Mouse (Mus musculus) cerebellum, adult 8-10 months (tissue): ENCODE results near the gene Adad2.

Experiments
- DNase-seq: peaks from one replicate; pipeline ENCODE4 v3.0.0; 2022

Gene Adad2

DNA sequence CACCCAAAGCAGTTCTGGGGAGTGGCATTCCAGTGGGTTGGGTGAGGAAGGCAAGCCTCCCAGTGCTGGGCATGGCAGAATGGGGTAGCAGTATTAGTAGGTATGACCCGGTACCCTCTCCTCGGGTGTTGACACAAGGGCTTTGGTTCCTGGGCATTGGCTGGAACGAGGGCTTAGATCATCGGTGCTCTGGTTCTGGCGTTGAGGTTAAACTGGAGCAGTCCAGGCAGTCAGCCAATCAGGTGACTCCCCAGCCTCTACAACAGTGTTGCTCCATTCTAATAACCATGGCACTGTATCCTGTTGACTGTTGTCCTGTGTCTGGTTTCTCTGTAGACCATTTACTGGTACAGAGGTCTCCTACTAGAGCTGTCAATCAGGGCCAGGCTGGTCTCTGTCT is 5.0 kb downstream of the Adad2 start:
- DNase-seq: no peak

DNA sequence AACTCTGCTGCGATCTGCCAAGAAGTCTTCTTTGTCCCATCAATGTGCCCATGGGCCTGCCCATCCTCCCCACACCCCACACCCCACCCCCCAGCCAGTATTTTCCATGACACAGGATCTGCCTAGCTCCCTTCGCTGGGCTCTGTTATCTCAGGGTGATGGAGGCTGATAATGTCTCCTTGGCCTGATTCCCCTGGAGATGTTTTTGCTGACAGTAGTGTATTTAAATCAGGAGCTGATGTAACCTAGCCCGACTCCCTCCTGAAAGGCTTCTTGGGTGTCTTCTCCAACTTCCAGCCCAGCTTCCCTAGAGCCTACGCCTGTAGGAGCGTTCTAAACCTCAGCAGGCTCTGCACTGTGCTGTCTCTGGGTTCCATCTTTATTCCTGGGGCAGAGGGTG is 6.3 kb downstream of the Adad2 start:
- no peak for DNase-seq

DNA sequence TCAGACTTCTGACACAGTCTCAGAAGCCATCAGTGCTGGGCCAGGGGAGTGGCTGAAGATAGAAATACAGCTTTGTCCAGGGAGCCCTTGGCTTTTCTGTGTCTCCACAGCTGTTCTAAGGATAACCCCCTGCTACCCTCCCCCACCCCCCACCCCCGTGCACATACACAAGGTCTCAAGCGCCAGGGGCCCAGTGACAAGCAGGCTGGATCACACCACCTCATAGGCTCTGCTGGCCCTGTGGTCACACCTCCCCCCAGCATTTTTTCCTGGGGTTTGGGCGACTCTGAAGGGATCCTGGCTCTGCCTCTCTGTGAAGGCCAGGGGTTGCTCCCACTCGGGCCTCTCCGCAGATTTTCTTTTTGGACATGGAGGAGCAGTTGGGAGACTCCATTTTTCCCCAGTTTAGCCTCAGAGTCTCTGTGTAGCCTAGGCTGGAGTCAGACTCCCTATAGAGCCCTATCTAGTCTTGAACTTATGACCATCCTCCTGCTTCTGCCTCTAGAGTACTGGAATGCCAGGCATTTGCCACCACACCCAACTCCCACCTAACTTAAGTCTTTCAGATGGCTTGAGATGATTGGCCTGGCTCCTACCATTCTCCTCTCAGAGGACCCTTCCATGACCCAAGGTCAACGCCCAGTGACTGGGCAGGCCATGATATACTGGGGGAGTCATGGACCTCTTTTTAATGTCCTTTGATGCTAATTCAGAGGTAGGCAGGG is 7.7 kb downstream of the Adad2 start:
- no peak for DNase-seq

DNA sequence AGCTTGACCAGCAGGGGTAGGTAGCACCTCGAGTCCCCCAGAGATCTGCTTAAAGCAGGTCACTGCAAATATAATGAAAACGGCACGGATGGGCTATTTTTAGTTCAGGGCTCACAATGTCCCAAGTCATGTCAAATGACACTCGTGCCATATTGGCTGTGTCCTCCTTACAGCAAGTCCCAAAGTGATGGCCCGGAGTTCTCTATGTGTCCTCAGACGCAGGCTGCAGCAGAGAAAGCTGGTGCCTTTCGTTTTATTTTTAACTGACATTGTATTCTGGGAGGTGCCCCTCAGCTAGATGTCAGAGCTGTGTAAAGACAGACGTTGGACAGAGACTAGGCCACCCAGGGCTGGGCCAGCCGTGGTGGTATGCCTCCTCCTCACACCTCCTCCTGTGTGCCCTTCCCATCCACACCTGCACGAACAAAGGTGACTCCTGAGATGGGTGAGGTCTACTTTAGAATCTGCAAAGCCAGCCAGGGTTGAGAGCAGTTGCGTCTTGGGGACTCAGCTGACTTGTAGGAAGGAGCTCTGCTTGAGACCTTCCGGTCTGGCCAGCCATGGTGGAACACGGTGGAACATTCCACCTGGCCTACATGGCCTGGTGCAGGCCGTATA is 8.4 kb downstream of the Adad2 start:
- no peak for DNase-seq

DNA sequence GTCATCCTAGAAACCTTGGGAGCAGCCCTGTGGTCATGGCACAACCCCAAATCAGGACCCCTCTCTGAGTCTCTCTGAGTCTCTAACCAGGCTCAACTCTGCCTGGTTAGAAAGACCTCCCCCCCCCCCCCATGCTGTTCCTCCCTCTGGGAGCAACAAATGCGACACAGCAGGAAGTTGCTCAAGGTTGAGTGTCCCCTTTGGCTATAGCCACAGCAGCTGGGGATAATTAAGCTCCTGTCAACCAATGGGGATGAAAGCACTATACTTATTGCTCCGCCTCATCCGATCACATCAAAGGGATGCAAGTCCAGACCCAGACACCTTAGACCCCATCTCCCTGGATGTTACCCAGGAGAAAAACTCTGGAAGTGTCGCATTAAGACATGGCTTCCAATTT is 10.0 kb downstream of the Adad2 start:
- no peak for DNase-seq

DNA sequence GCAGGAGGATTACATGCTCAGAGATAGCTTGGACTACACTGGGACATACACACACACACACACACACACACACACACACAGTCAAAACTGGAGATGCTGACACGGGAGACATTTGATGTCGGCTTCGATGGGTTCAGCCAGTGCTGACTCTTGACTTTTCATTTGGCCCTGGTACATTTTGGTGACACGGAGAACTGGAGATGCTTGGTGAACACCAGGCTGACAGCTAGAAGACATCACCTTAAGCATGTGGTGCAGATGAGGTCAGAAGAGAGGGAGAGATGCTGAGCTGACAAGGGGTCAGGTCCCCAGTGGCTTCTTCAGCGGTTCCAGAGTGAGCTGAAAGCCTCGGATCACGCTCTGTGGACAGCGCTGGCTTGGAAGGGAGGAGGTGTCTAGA is 10.5 kb downstream of the Adad2 start:
- no peak for DNase-seq

DNA sequence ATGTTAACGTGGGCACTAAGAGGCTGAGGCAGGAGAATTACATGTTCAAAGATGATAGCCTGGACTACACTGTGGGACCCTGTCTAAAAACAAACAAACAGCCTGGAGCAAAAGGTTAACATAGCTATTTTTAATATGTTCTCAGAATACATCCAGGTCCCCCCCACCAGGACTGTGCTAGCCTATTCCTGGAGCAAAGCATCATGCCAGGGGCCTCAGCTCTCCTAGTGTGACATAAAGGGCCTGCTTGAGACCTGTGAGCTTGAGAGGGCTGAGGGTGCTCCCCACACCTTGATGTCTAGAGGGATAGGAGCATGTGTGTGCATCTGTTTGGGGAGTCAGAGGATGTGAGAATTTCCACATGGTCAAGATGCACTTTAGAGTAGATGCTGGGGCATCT is 11.2 kb downstream of the Adad2 start:
- DNase-seq: no peak

DNA sequence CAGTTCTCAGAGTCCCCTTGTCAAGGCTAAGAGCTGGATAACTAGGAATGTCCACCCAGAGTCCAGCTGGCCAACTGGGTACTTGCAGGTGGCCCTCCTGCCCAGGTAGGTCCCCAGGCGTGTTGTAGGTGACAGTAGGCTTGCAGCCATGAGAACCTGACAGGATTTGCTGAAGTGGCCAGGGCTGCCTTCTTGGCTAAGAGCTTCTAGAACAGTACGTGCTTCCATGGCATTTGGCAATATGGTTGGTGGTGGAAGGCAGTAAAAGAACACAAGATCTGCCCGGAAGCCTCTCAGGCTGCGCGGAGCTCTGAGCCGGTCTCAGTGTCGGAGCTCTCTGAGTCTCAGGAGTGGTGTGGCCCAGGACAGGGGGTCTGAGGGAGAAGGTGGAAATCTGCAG is 12.4 kb downstream of the Adad2 start:
- DNase-seq: no peak

DNA sequence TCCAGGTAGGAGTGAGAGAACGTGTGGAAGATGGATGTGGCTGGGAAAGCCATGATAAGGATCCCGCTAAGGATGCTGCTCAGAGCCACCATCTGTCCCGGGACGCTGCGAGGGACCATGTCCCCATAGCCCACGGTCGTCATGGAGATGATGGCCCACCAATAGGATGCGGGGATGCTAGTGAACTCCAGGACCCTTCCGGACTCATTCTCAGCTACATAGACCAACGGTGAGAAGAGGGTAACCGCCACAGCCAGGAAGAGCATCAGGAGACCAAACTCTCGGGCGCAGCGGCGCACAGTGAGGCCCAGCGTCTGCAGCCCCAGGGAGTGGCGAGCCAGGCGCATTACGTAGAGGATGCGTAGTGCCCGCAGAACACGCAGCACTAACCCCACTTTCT is 13.2 kb downstream of the Adad2 start:
- no peak for DNase-seq

DNA sequence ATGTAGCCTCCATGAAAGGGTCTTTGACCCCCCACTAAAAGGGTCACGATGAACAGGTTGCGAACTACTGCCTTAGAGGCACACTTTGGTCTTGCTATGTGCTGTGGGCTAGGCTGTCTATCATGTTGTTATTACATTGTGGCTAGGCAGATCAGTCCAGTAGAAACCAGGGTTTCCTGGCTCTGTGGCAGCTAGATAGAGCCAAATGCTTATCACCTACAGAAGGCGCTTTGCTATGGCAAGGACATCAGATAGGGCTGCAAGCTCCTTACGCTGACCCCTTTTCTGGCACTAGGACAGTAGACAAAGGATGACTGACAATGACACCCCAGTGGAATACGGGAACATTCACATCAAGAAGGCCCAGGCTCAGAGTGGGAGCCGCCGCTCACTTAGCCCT is 14.7 kb downstream of the Adad2 start:
- DNase-seq: no peak

DNA sequence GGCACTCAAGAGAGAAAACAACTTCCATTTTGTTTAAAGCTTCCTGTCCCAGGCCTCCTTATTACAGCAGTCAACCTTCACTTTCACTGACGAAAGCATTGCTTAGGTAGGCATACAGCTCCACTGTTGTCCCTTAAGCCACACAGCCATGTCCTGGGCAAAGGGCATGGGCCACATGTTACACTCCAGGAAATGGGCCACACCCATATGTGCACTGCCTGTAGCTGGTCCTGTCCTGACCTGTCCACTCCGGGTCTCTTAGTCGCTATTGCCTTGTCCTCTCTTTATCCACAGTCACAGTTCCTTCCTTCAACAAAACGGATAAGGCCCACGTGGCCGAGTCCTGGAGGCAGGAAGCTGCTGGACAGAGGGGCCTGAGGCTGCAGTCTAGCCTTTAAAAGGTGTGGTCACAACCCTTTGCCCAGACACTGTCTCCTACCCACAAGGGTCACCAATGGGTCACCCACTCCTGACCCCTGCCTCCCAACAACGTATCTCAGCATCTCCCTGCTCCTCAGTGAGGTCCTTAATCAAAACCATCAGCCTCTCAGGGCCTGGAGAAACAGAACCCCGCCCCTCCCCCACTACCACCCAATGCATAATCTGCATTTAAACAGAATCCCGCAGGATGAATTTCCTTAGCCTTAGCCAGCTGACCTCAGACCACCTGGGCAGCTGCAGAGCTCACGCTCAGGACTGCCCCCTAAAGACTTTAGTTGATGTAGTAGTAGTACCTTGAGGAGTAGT is 15.2 kb downstream of the Adad2 start:
- DNase-seq: no peak

DNA sequence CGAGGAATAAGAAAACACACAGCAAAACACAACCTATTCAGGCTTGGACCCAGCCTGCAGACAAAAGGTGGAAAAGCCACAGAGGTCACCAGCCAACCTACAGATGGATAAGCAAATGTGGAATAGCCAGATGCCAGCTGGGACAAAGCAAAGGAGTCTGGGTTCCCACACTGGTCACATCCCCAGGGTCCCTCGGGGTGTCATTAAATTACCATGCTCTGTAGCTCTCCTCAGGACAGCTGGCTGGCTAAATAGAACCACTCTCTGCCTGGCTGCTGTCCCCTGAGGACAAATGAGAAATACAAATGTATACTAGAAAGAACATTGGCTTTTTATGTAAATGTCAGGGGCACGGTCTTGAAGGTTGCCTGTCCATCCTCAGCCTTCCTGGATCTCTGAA is 18.3 kb downstream of the Adad2 start:
- no peak for DNase-seq

DNA sequence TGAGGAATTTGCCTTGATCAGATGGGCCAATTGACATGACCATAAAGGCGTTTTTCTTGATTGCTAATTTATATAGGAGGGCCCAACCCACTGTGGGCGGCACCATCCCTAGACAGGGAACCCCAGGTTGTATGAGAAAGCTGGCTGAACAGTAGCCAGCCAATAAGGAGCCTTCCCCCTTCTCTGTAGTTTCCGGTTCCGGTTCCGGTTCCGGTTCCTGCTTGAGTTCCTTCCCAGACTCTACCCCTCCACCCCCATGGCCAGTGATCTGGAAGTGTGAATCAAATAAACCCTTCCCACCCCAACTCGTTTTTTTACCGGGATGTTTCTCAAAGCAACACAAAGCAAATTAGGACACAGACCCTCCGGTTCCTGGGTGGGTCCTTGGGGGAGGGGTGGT is 19.7 kb downstream of the Adad2 start:
- DNase-seq: no peak

DNA sequence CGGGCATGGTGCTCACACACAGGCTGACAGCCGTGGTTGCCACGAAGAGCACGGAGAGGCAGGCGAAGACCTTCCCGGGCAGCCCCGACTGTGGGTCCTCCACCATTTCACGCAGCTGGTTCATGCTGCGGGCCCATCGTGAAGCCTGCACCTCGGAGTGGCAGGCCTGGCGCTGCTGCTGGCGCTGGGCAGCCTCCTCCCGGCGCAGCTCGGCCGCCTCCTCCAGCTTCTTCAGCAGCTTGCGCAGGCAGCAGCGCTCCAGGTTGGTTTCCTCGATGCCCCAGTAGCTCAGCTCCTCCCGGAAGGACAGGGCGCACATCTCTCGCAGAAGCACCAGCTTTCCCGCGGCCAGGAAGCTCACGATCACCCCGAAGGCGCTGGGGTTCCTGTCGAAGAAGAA is 20.4 kb downstream of the Adad2 start:
- no peak for DNase-seq

DNA sequence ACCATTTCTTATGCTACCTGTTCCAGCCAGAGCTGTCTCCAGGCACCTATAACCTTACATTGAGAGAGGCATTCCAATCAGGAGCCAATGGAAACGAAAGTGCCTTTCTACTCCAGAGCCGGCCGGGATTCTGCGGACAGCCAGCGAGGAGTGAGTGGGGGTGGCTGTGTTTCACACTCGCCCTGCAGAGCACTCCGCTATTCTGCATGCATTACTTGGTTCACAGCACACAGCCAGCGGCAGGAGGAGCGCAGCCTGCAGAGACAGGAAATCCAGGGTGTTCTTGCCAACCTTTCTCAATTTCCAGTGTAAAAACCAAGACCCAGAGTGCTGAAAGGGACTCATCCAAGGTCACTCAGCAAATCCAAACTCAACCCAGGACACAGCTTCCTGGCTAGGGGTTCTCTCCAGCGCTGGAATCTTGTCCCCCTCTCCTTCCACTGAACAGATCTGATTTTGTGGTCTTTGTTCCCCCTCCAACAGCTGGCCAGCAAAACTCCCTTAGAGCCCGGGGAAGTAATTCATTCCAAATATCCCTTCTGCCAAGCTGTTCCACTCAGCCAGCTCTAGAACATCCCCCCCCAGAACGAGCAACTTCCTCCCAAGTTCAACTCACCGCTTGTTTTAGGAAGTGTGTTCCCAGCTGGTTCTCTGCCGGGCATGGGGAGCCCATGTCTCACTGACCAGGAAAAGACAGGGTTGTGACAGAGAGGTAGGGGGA is 22.2 kb downstream of the Adad2 start:
- no peak for DNase-seq

DNA sequence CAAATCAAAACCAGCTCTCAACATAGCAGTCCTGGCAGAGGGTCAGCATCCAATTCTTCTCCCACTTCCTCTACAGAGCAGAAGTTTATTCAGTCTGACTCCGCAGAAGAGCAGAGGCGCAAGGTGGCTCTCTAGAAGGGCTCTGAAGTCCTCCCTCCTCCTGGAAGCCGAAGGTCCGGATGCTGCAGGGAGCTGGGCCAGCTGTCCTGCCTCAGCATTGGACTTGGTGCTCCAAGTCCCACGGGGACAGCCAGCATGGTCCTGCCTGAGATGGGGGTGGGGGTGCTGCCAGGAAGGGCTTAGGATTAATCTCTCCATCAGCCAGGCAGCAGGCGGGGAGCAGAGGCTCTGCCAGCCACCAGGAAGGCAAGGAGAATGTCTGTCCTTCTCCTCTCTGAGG is 22.8 kb downstream of the Adad2 start, which contains the start of gene Kcng4:
Kcng4 (minus strand) TSS at position 303 of the 400 bp plus-strand sequence.
- DNase-seq: no peak

DNA sequence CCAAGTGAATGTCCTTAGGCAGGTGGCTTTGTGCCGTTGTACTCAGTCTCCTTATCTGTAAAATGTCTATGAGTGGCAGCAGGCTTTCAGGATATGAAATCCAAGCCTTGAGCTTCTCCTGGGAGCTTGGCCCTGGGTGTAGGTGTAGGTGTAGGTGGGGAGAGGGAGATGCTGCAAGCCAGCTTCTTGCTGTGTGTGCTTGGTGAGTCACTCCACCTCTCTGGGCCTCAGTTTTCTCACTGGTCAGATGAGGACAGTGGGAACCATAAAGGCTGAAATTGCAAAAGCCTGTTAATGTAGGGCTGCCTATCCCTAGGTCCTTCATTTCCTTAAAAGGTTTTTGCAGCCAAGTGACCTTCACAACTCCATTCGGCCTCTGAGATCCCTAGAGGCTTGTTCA is 23.4 kb downstream of the Adad2 start:
- DNase-seq: no peak

DNA sequence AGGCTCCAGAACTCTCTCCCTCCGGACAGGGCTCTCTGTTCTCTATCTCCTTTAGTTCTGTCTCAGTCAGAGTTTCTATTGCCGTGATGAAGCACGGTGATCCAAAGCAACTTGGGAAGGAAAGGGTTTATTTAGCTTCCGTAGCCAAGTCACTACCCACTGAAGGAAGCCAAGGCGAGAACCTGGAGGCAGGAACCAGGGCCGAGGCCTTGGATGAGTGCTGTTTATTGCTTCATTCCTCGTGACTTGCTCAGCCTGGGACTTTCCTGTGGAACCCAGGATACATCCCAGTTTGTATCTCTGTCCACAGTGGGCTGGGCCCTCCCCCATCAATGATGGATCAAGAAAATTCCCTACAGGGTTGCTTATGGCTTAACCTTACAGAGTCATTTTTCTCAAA is 24.2 kb downstream of the Adad2 start:
- DNase-seq: no peak

DNA sequence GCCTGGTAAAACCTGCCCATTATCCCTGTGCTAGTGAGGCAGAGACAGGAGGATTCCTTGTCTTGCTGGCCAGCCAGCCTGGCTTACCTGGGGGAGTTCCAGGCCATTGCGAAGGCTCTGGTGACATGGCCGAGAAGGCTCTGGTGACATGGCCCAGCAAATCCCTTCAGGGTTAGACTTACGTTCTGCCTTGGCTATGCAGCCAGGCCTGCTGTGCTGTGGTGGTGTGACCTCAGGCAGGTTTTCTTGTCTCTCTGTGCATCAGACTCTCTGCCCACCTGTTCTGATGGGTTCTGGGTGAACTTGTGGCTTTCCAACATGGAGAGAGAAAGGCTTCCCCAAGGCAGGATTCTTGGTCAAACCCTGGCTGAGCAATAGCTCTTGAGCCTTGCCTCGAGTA is 24.8 kb downstream of the Adad2 start:
- DNase-seq: no peak

DNA sequence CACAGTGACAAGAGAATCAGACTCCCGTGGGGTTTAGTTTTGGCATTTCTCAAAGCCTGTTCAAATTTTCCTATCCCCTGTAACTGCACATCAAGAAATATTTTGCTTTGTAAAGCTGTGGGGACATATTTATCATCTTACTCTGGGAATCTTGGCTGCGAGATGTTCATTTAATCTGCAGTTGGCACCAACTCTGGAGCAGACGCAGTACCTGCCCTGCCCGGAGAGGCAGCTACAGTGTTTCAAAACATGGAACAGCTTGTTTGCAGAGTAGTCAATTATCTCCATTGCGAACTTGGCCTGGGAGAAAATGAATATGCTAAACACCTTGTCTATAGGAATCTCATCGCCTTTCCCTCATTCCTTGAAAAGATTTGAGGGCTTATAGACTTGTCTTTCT is 25.7 kb downstream of the Adad2 start:
- DNase-seq: no peak

DNA sequence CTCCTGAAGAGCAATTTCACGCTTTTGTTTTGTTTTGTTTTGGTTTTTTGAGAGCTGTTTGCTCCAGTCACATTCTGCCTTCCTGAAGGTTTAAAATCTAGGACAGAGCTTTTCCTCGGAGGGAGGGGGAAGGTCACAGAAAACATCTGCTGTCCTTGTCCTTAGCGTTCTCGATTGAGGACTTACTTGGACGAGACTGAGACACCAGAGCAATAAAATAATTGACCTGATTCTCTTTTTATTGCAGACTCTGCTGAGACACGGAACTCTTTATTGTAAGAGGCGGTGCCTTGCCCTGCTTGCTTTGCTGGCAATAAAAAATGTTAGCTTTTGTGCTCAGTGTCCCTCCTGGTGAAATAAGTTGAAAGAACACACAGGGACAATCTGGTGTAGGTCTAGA is 27.3 kb downstream of the Adad2 start:
- no peak for DNase-seq

DNA sequence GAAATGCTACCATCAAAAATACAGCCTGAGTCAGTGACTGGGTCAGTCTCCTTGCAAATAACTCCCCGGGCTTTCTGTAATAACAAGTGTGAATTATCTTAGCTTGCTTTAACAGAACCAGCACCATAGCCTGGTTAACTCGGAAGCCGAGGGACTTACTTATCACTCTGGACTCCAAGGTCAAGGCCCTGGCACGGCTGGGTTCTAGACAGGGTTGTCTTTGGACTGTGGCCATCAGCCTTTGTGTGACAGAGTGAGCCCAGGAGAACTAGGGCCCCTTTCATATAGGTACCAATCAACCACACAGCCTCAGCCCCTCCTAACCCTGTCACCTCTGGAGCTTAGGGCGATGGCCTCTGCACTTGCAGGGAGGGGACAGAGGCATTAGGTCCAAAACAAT is 28.5 kb downstream of the Adad2 start:
- DNase-seq: no peak

DNA sequence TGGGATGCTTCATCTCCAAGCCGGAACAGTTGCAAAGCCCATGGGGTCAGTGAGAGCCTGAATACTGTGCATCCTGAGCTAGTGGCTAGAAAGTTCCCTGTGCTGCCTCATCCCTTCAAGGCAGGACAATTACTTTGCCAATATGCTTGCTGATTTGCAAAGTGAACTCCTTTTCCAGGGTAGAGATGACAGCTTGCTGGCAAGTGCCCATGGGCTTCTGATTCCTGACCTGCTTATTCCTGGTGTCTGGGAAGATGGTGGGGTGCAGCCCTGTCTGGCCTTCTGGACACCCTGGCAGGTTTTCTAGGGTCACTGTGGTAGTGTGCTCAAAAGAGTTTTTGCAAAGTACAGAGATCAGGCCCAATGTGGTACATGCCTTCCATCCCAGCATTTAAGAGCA is 30.4 kb downstream of the Adad2 start:
- no peak for DNase-seq
